Comparison of ENCODE assay signal across 8 mouse cellular contexts in genomic region chr16:32332040-32332555, GRCm38 (mm10). TPM values are rescaled to one million over a fixed set of nuclear protein-coding genes. Genes with fewer than 3 reads are reported as not detected.
DNase-seq lines count a peak whose midpoint lies in the region; ATAC-seq and TF ChIP-seq lines count a peak whose summit lies in the region.

TSS of gene Ubxn7 (plus strand) at chr16:32332257.

- H3K27ac ChIP-seq in ES-Bruce4 (ENCODE audit: insufficient read depth, low read length), result peak within 1 kb of the TSS; percentile 86
- H3K27ac ChIP-seq in forebrain, embryonic 13.5 days, result peak within 1 kb of the TSS; percentile 94
- peak within 1 kb of the TSS; percentile 99 for H3K27ac ChIP-seq in liver, postnatal 0 days (ENCODE audit: low read depth)
- H3K27ac ChIP-seq in neural tube, embryonic 14.5 days (ENCODE audit: low read depth, low read length), result peak within 1 kb of the TSS; percentile 95

- ATAC-seq in cerebellum, adult (ENCODE audit: insufficient number of reproducible peaks, low FRiP score, low TSS enrichment), result peak; percentile 94
- peak; percentile 98 for ATAC-seq in forebrain, embryonic 13.5 days
- peak; percentile 98 for ATAC-seq in liver, postnatal 0 days
- ATAC-seq in neural tube, embryonic 14.5 days (ENCODE audit: low read depth), result peak; percentile 97

- peak; percentile 73 for TF ChIP-seq POLR2A in ES-Bruce4 (IDR thresholded peaks at IDR 0.05; ENCODE audit: insufficient read depth, low read length)

- intact Hi-C loops in heart, postnatal 10 days (cut with DNase I), result loop anchor here (2.0 to 5.0 kb wide), 2 partner anchors 53 to 100 kb away; partner anchors contain the start of gene Pcyt1a

- H3K36me3 ChIP-seq in ES-Bruce4 (ENCODE audit: control insufficient read depth, insufficient read depth, low read length, poor library complexity, severe bottlenecking), result no peaks in the 10 kb centered on the region
- no peaks in the 10 kb centered on the region for H3K36me3 ChIP-seq in forebrain, embryonic 13.5 days (ENCODE audit: poor library complexity, severe bottlenecking)
- no peaks in the 10 kb centered on the region for H3K36me3 ChIP-seq in liver, postnatal 0 days (replicated peaks; ENCODE audit: insufficient read depth, low read length)
- no peaks in the 10 kb centered on the region for H3K36me3 ChIP-seq in neural tube, embryonic 14.5 days (ENCODE audit: control insufficient read depth, insufficient read depth, low read length)

- peak within 1 kb of the TSS; percentile 70 for H3K4me2 ChIP-seq in forebrain, embryonic 13.5 days
- H3K4me2 ChIP-seq in liver, postnatal 0 days (ENCODE audit: low read depth, low read length), result peak within 1 kb of the TSS; percentile 80
- H3K4me2 ChIP-seq in neural tube, embryonic 14.5 days (ENCODE audit: low read depth, low read length), result peak within 1 kb of the TSS; percentile 42

- H3K4me1 ChIP-seq in ES-Bruce4 (ENCODE audit: control insufficient read depth, insufficient read depth, low read length), result peaks cover 3% of the 10 kb centered on the region
- peaks cover 19% of the 10 kb centered on the region for H3K4me1 ChIP-seq in forebrain, embryonic 13.5 days
- peaks cover 16% of the 10 kb centered on the region for H3K4me1 ChIP-seq in liver, postnatal 0 days (ENCODE audit: insufficient read depth)
- peaks cover 3% of the 10 kb centered on the region; the same call in 1 of the 2 replicates for H3K4me1 ChIP-seq in neural tube, embryonic 14.5 days (ENCODE audit: control insufficient read depth, insufficient read depth, low read length)

- 0 out of 2 replicates have a peak, but pooled peaks have one; percentile 11 for TF ChIP-seq EP300 in ES-Bruce4 (IDR thresholded peaks at IDR 0.05; ENCODE audit: insufficient read depth, low read depth, low read length)
- TF ChIP-seq EP300 in liver, postnatal 0 days (IDR thresholded peaks at IDR 0.05; ENCODE audit: low read depth), result no peak

- DNase-seq in heart, postnatal 10 days, result peak; percentile 99
- peak; percentile 76 for DNase-seq in large intestine, adult 2 months (ENCODE audit: low read depth, low spot score)
- peak; percentile 99 for DNase-seq in liver, postnatal 0 days
- DNase-seq in testis, postnatal 10 days (ENCODE audit: low spot score), result peak; percentile 99

- TF ChIP-seq CTCF in ES-Bruce4 (IDR thresholded peaks at IDR 0.05; ENCODE audit: low read depth, low read length), result no peak
- TF ChIP-seq CTCF in liver, postnatal 0 days (IDR thresholded peaks at IDR 0.05; ENCODE audit: low read depth), result no peak

- H3K9ac ChIP-seq in ES-Bruce4 (ENCODE audit: low read depth, poor library complexity, severe bottlenecking), result peak within 1 kb of the TSS; percentile 94
- H3K9ac ChIP-seq in forebrain, embryonic 13.5 days, result peak within 1 kb of the TSS; percentile 98
- peak within 1 kb of the TSS; percentile 99 for H3K9ac ChIP-seq in liver, postnatal 0 days (replicated peaks)
- H3K9ac ChIP-seq in neural tube, embryonic 14.5 days (replicated peaks; ENCODE audit: low read depth, low read length), result peak within 1 kb of the TSS; percentile 96

- H3K9me3 ChIP-seq in ES-Bruce4 (replicated peaks; ENCODE audit: control insufficient read depth, insufficient read depth, low read length, poor library complexity, severe bottlenecking), result no peaks in the 10 kb centered on the region
- H3K9me3 ChIP-seq in forebrain, embryonic 13.5 days (replicated peaks), result no peaks in the 10 kb centered on the region
- H3K9me3 ChIP-seq in liver, postnatal 0 days (ENCODE audit: low read length), result no peaks in the 10 kb centered on the region
- H3K9me3 ChIP-seq in neural tube, embryonic 14.5 days (ENCODE audit: control insufficient read depth, low read length), result no peaks in the 10 kb centered on the region

- H3K27me3 ChIP-seq in ES-Bruce4 (ENCODE audit: control insufficient read depth, insufficient read depth, low read length, poor library complexity, severe bottlenecking), result no peaks in the 10 kb centered on the region
- H3K27me3 ChIP-seq in forebrain, embryonic 13.5 days, result no peaks in the 10 kb centered on the region
- no peaks in the 10 kb centered on the region for H3K27me3 ChIP-seq in liver, postnatal 0 days (ENCODE audit: insufficient read depth, low read length)
- H3K27me3 ChIP-seq in neural tube, embryonic 14.5 days (ENCODE audit: control insufficient read depth, insufficient read depth, low read length), result no peaks in the 10 kb centered on the region; the same call in 1 of the 2 replicates

- peak within 1 kb of the TSS; percentile 82 for H3K4me3 ChIP-seq in ES-Bruce4 (ENCODE audit: low read depth, low read length)
- H3K4me3 ChIP-seq in forebrain, embryonic 13.5 days, result peak within 1 kb of the TSS; percentile 99
- H3K4me3 ChIP-seq in liver, postnatal 0 days (ENCODE audit: low read depth, low read length), result peak within 1 kb of the TSS; percentile 99
- H3K4me3 ChIP-seq in neural tube, embryonic 14.5 days (ENCODE audit: low read depth, low read length), result peak within 1 kb of the TSS; percentile 99

- under 1% methylated on average over 42 of the region's 52 CpGs for WGBS in forebrain, embryonic 13.5 days
- WGBS in large intestine, adult 2 months, result under 1% methylated on average over 52 of the region's 52 CpGs
- WGBS in liver, postnatal 0 days (ENCODE audit: insufficient replicate concordance), result 0% methylated on average over 38 of the region's 52 CpGs
- 0% methylated on average over 46 of the region's 52 CpGs for WGBS in neural tube, embryonic 14.5 days

RNA-seq across cellular contexts. Expression of gene Ubxn7, which starts in this region (rescaled TPM):
- polyA plus RNA-seq in ES-Bruce4 (2011; ENCODE audit: insufficient read depth, insufficient read length, low read depth, missing spikeins), result 98.6 and 108 TPM in 2 replicates
- 29.9 and 32.0 TPM in 2 replicates for polyA plus RNA-seq in forebrain, embryonic 13.5 days (2015; fragmentation: Nextera tagmentation; extraction: Ambion mirVana)
- 10 to 100 TPM; 34.0 to 35.4 TPM for total RNA-seq in heart, postnatal 10 days (2021)
- polyA plus RNA-seq in large intestine, adult 2 months (2012; rRNA removed), result 2.1 and 10.0 TPM in 2 replicates
- 4.7 and 4.8 TPM in 2 replicates for polyA plus RNA-seq in liver, postnatal 0 days (2015; fragmentation: Nextera tagmentation; extraction: Ambion mirVana)
- 24.3 and 31.2 TPM in 2 replicates for polyA plus RNA-seq in neural tube, embryonic 14.5 days (2014; fragmentation: Nextera tagmentation; extraction: Ambion mirVana)

Comparison
In these comparisons a context has a peak if more than half of its experiments do, and no peak if none do; other contexts are left out.
1. Peak in every context shown above with its lines: DNase-seq, ATAC-seq, H3K4me3 ChIP-seq and H3K27ac ChIP-seq.